Mouse (Mus musculus) spleen, adult 2 months (tissue): ENCODE measurements around the gene 1700129C05Rik.

ENCODE experiments used
- CTCF ChIP-seq: fragments of 200-500 bp; IDR thresholded peaks from 2 replicates; pipeline ENCODE4 v1.5.1; 2011; ENCODE audit warnings: mild to moderate bottlenecking, inconsistent platforms; ENCODE audit not compliant: insufficient read depth, insufficient read length, insufficient replicate concordance; ENCODE audit errors: extremely low read depth
- POLR2A ChIP-seq: fragments of 200-500 bp; IDR thresholded peaks from 2 replicates; pipeline ENCODE4 v1.6.1; 2011; ENCODE audit warnings: low read depth, low read length, inconsistent platforms

- TF ChIP-seq CTCF (no peak), POLR2A (no peak)
These were observed 38.6 kb downstream of the 1700129C05Rik start for GRCm38 (mm10) chr14:59104006-59104605.
